ENCODE assay signal across 18 mouse cellular contexts in genomic region chr3:83453462-83453861, GRCm38 (mm10).
"Had no signal": no experiment of that assay in that cellular context is flagged by ENCODE, and none has a peak within 500 bp of the region (broad histone marks: within the 10 kb centered on the region; RNA-seq: fewer than 3 reads in every experiment).

No protein-coding gene starts in this region.

- H3K9ac ChIP-seq: lung, embryonic 15.5 days; midbrain, embryonic 12.5 days; neural tube, embryonic 13.5 days; neural tube, embryonic 15.5 days; stomach, embryonic 15.5 days had no signal

- ATAC-seq: lung, postnatal 0 days; midbrain, embryonic 16.5 days had no signal

- H3K9me3 ChIP-seq: lung, embryonic 15.5 days; midbrain, embryonic 10.5 days; midbrain, embryonic 12.5 days; neural tube, embryonic 13.5 days; neural tube, embryonic 15.5 days; stomach, embryonic 15.5 days had no signal

- H3K27me3 ChIP-seq: lung, embryonic 15.5 days; midbrain, embryonic 12.5 days; neural tube, embryonic 13.5 days; neural tube, embryonic 15.5 days; stomach, embryonic 15.5 days had no signal

- H3K36me3 ChIP-seq: lung, embryonic 15.5 days; midbrain, embryonic 10.5 days; midbrain, embryonic 12.5 days; neural tube, embryonic 13.5 days; neural tube, embryonic 15.5 days; stomach, embryonic 15.5 days had no signal

- DNase-seq: lung, adult 18-20 months; lung, postnatal 14 days; lung, postnatal 4 days; midbrain, embryonic 14.5 days; right cerebral cortex, postnatal 14 days; thymus, adult 2 months; thymus, postnatal 25 days; thymus, postnatal 4 days had no signal

- H3K27ac ChIP-seq: lung, embryonic 15.5 days; midbrain, embryonic 10.5 days; midbrain, embryonic 12.5 days; neural tube, embryonic 13.5 days; neural tube, embryonic 15.5 days; stomach, embryonic 15.5 days; stomach, postnatal 0 days had no signal

- H3K4me1 ChIP-seq: lung, embryonic 15.5 days; midbrain, embryonic 10.5 days; midbrain, embryonic 12.5 days; neural tube, embryonic 13.5 days; neural tube, embryonic 15.5 days; stomach, embryonic 15.5 days had no signal

- H3K4me2 ChIP-seq: lung, embryonic 15.5 days; midbrain, embryonic 12.5 days; neural tube, embryonic 13.5 days; neural tube, embryonic 15.5 days; stomach, embryonic 15.5 days had no signal

- H3K4me3 ChIP-seq: lung, embryonic 15.5 days; midbrain, embryonic 10.5 days; midbrain, embryonic 12.5 days; myocyte; neural tube, embryonic 13.5 days; neural tube, embryonic 15.5 days; stomach, embryonic 15.5 days had no signal
